Mouse (Mus musculus) stomach, postnatal 0 days (tissue): ENCODE measurements around the gene P2rx5. TPM values are rescaled to one million over a fixed set of nuclear protein-coding genes. Genes with fewer than 3 reads are reported as not detected.

Experiments
- ATAC-seq: fragments of 200-750 bp; cut with Nextera tagmentation; 2 replicates; pipeline ENCODE4 v1.8.0; 2017; ENCODE audit not compliant: low FRiP score, low TSS enrichment
- DNase-seq: peaks from one replicate; pipeline ENCODE4 v3.0.0-alpha.2; 2016; ENCODE audit warnings: low spot score
- H3K27ac ChIP-seq: fragments of 300-500 bp; sonication (generic); replicated peaks from 2 replicates; pipeline ENCODE4 v1.5.1; 2014; ENCODE audit warnings: mild to moderate bottlenecking, control low read depth
- H3K27me3 ChIP-seq: fragments of 300-500 bp; sonication (generic); 2 replicates; pipeline ENCODE4 v1.6.1; 2014; ENCODE audit warnings: low read length; ENCODE audit not compliant: control insufficient read depth, insufficient read depth
- H3K36me3 ChIP-seq: fragments of 300-500 bp; sonication (generic); 2 replicates; pipeline ENCODE4 v1.6.1; 2014; ENCODE audit warnings: low read length, mixed read lengths; ENCODE audit not compliant: control insufficient read depth, insufficient read depth
- H3K4me1 ChIP-seq: fragments of 300-500 bp; sonication (generic); replicated peaks from 2 replicates; pipeline ENCODE4 v1.6.1; 2014; ENCODE audit warnings: antibody characterized with exemption; ENCODE audit not compliant: control insufficient read depth, insufficient read depth
- H3K4me2 ChIP-seq: fragments of 300-500 bp; sonication (generic); replicated peaks from 2 replicates; pipeline ENCODE4 v1.6.1; 2014; ENCODE audit warnings: low read depth, mild to moderate bottlenecking, control low read depth, moderate library complexity
- H3K4me3 ChIP-seq: fragments of 300-500 bp; sonication (generic); 2 replicates; pipeline ENCODE4 v1.5.1; 2014; ENCODE audit warnings: low read depth, low read length, control low read depth
- H3K9ac ChIP-seq: fragments of 300-500 bp; sonication (generic); 2 replicates; pipeline ENCODE4 v1.6.1; 2014; ENCODE audit warnings: mild to moderate bottlenecking, low read length, control low read depth, mixed read lengths
- H3K9me3 ChIP-seq: fragments of 300-500 bp; sonication (generic); 2 replicates; pipeline ENCODE4 v1.6.1; 2016; ENCODE audit warnings: low read length; ENCODE audit not compliant: control insufficient read depth
- CTCF ChIP-seq: IDR thresholded peaks from 2 replicates; pipeline ENCODE4 v1.5.1; 2016; ENCODE audit warnings: antibody characterized with exemption, low read depth, mild to moderate bottlenecking, moderate library complexity
- EP300 ChIP-seq: optimal IDR thresholded peaks from 2 replicates; pipeline ENCODE3; 2016; ENCODE audit warnings: antibody characterized with exemption
- WGBS: fragments of 180-500 bp; shearing (Covaris S2); extraction: QIAGEN DNeasy Blood & Tissue Kit; methylation state at CpG from one replicate; pipeline ENCODE4 v1.1.7; 2014; 5-methylcytosine and 5-hydroxymethylcytosine counted together
- polyA plus RNA-seq: library from polyadenylated mRNA; unstranded; fragments of >200 nt; fragmentation: Nextera tagmentation; extraction: Ambion mirVana; gene quantifications from 2 replicates; pipeline ENCODE4 v1.2.1, GENCODE M21; 2015

P2rx5 gene
- polyA plus RNA-seq, 1 experiment from 2014 or later, result 0.44 TPM

GRCm38 (mm10) chr11:73168071-73168470 is 7.8 kb downstream of the P2rx5 start:
- no peak for TF ChIP-seq EP300
- H3K27ac ChIP-seq, result no peak overlapping the region
- WGBS, result 84% methylated on average over 8 of the region's 8 CpGs
- ATAC-seq (no peak), DNase-seq (no peak)
- no peaks in the 10 kb centered on the region for H3K27me3 ChIP-seq
- no peak overlapping the region for H3K4me3 ChIP-seq
- H3K4me2 ChIP-seq, result no peak overlapping the region
- no peaks in the 10 kb centered on the region for H3K36me3 ChIP-seq
- no peak overlapping the region for H3K9ac ChIP-seq
- peaks cover 4% of the 10 kb centered on the region for H3K4me1 ChIP-seq
- no peaks in the 10 kb centered on the region for H3K9me3 ChIP-seq

GRCm38 (mm10) chr11:73168576-73168975 is 8.4 kb downstream of the P2rx5 start:
- Histone ChIP-seq H3K4me2 (no peak overlapping the region), H3K9ac (no peak overlapping the region), H3K27ac (no peak overlapping the region), H3K27me3 (no peaks in the 10 kb centered on the region), H3K9me3 (no peaks in the 10 kb centered on the region), H3K4me1 (peaks cover 4% of the 10 kb centered on the region), H3K4me3 (no peak overlapping the region), H3K36me3 (no peaks in the 10 kb centered on the region)
- no peak for TF ChIP-seq EP300
- no peak for TF ChIP-seq CTCF
- DNase-seq, result no peak
- WGBS, result 77% methylated on average over 6 of the region's 6 CpGs
- no peak for ATAC-seq

- no peak overlapping the region for H3K27ac ChIP-seq
- DNase-seq, result peak; percentile 67
- H3K4me1 ChIP-seq, result peaks cover 4% of the 10 kb centered on the region
- no peak for TF ChIP-seq EP300
- peak; percentile 81 for TF ChIP-seq CTCF
- no peaks in the 10 kb centered on the region for H3K36me3 ChIP-seq
- H3K4me3 ChIP-seq, result no peak overlapping the region
- H3K9ac ChIP-seq, result no peak overlapping the region
- no peak overlapping the region for H3K4me2 ChIP-seq
- no peaks in the 10 kb centered on the region for H3K9me3 ChIP-seq
- peak; percentile 23; the same call in 1 of the 2 replicates for ATAC-seq
- WGBS, result 41% methylated on average over 4 of the region's 4 CpGs
- no peaks in the 10 kb centered on the region for H3K27me3 ChIP-seq
Measured at GRCm38 (mm10) chr11:73169231-73169630, 9.0 kb downstream of the P2rx5 start.

- Histone ChIP-seq H3K36me3 (no peaks in the 10 kb centered on the region), H3K4me1 (peaks cover 7% of the 10 kb centered on the region), H3K9me3 (no peaks in the 10 kb centered on the region), H3K4me2 (peak overlapping the region; percentile 11; the same call in 1 of the 2 replicates), H3K9ac (peak overlapping the region; percentile 23; the same call in 1 of the 2 replicates), H3K4me3 (no peak overlapping the region), H3K27me3 (no peaks in the 10 kb centered on the region), H3K27ac (peak overlapping the region; percentile 77)
- WGBS, result 21% methylated on average over 5 of the region's 5 CpGs
- ATAC-seq, result no peak
- DNase-seq, result peak; percentile 80
- no peak for TF ChIP-seq CTCF
- no peak for TF ChIP-seq EP300
Measured at GRCm38 (mm10) chr11:73172186-73172585, 12.0 kb downstream of the P2rx5 start.

DNA sequence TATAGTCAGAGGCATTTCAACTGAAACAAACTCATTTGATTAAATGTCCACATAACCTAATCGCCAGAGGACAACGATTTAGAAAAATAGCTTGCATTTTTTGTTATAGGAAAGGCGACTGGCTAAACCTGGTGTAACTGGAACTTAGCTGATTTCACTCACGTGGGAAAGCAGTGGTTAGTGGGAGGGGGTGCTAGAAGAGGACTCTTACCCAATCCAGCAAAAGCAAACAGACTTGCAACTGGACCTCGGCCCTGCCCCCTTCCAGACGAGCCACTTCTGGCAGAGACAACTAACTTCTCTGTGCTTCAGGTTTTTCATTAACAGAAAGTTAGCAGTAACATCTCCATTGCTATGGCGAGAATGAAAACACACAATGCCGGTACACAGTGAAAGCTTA is 15.4 kb downstream of the P2rx5 start:
- Histone ChIP-seq H3K4me1 (peaks cover 7% of the 10 kb centered on the region), H3K27me3 (no peaks in the 10 kb centered on the region), H3K9me3 (no peaks in the 10 kb centered on the region), H3K27ac (0 out of 2 replicates have a peak overlapping the region, but pooled peaks have one; percentile 56), H3K4me2 (peak overlapping the region; percentile 85), H3K36me3 (0 out of 2 replicates have a peak, but pooled peaks cover 2% of the 10 kb centered on the region), H3K9ac (peak overlapping the region; percentile 94), H3K4me3 (peak overlapping the region; percentile 93)
- DNase-seq (peak; percentile 79), ATAC-seq (no peak)
- WGBS, result 25% methylated on average over 8 of the region's 8 CpGs
- TF ChIP-seq EP300 (no peak), CTCF (no peak)

DNA sequence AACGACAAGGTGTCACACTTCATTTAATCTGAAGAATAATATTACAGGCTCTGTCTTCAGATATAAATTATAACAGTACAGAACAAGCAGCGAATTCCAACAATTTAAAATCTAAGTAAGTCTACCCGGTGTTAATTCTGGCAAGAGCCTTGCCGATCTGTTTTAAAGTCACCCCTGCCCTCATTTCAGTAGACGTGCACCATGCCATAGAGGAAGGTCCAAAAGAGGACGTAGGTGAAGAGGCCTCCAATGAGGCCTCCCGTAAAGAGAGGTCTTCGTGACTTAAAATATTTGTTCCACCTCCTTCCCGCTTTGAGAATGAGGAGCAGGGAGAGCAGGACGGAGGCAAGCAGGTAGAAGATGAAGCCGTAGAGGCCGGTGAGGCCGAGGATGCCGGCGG is 16.0 kb downstream of the P2rx5 start:
- Histone ChIP-seq H3K4me2 (peak overlapping the region; percentile 85), H3K27ac (peak overlapping the region; percentile 90), H3K9me3 (no peaks in the 10 kb centered on the region), H3K9ac (peak overlapping the region; percentile 94), H3K36me3 (0 out of 2 replicates have a peak, but pooled peaks cover 2% of the 10 kb centered on the region), H3K4me1 (peaks cover 7% of the 10 kb centered on the region), H3K4me3 (peak overlapping the region; percentile 93), H3K27me3 (no peaks in the 10 kb centered on the region)
- DNase-seq (no peak), ATAC-seq (no peak)
- TF ChIP-seq EP300 (no peak), CTCF (no peak)
- 1% methylated on average over 15 of the region's 15 CpGs for WGBS
